Mouse (Mus musculus) forebrain, postnatal 0 days (tissue): ENCODE data around the gene Tes. TPM values are rescaled to one million over a fixed set of nuclear protein-coding genes. Genes with fewer than 3 reads are reported as not detected.

Experiments
- ATAC-seq: fragments of 200-750 bp; cut with Nextera tagmentation; 2 replicates; pipeline ENCODE4 v1.8.0; 2017; ENCODE audit warnings: mild to moderate bottlenecking, moderate library complexity
- DNase-seq: peaks from one replicate; pipeline ENCODE4 v3.0.0-alpha.2; 2015
- H3K27ac ChIP-seq: fragments of 300-500 bp; sonication (generic); 2 replicates; pipeline ENCODE4 v1.5.1; 2014; ENCODE audit warnings: low read depth, mild to moderate bottlenecking, antibody characterized with exemption, low read length, moderate library complexity, mixed read lengths
- H3K27me3 ChIP-seq: fragments of 300-500 bp; sonication (generic); 2 replicates; pipeline ENCODE4 v1.6.1; 2014; ENCODE audit warnings: mild to moderate bottlenecking, low read length, mixed read lengths; ENCODE audit not compliant: insufficient read depth
- H3K36me3 ChIP-seq: fragments of 300-500 bp; sonication (generic); 2 replicates; pipeline ENCODE4 v1.6.1; 2014; ENCODE audit warnings: mild to moderate bottlenecking, moderate library complexity; ENCODE audit not compliant: insufficient read depth
- H3K4me1 ChIP-seq: fragments of 300-500 bp; sonication (generic); 2 replicates; pipeline ENCODE4 v1.6.1; 2014; ENCODE audit warnings: antibody characterized with exemption; ENCODE audit not compliant: insufficient read depth
- H3K4me2 ChIP-seq: fragments of 300-500 bp; sonication (generic); 2 replicates; pipeline ENCODE4 v1.6.1; 2014; ENCODE audit warnings: low read depth, mild to moderate bottlenecking, moderate library complexity
- H3K4me3 ChIP-seq: fragments of 300-500 bp; sonication (generic); 2 replicates; pipeline ENCODE4 v1.5.1; 2014; ENCODE audit warnings: low read depth, low read length, mixed read lengths
- H3K9ac ChIP-seq: fragments of 300-500 bp; sonication (generic); 2 replicates; pipeline ENCODE4 v1.6.1; 2014; ENCODE audit warnings: mild to moderate bottlenecking
- H3K9me3 ChIP-seq: fragments of 300-500 bp; sonication (generic); 2 replicates; pipeline ENCODE4 v1.6.1; 2016; ENCODE audit warnings: low read length
- CTCF ChIP-seq: sonication (generic); IDR thresholded peaks from 2 replicates; pipeline ENCODE4 v1.5.1; 2016; ENCODE audit warnings: antibody characterized with exemption, control low read depth, low read depth
- WGBS: fragments of 180-500 bp; shearing (Covaris S2); extraction: QIAGEN DNeasy Blood & Tissue Kit; methylation state at CpG from one replicate; pipeline ENCODE4 v1.1.7; 2014; 5-methylcytosine and 5-hydroxymethylcytosine counted together
- polyA plus RNA-seq: library from polyadenylated mRNA; unstranded; fragments of >200 nt; fragmentation: Nextera tagmentation; extraction: Ambion mirVana; gene quantifications from 2 replicates; pipeline ENCODE4 v1.2.1, GENCODE M21; 2015
- total RNA-seq: library from RNA; depleted of rRNA; stranded (reverse); fragments of >200 nt; gene quantifications from 2 replicates; pipeline ENCODE4 v1.2.3, GENCODE M21; 2014; rRNA removed

Gene Tes
- total RNA-seq (31.8 and 45.5 TPM in 2 replicates), polyA plus RNA-seq (22.0 and 24.1 TPM in 2 replicates)

DNA sequence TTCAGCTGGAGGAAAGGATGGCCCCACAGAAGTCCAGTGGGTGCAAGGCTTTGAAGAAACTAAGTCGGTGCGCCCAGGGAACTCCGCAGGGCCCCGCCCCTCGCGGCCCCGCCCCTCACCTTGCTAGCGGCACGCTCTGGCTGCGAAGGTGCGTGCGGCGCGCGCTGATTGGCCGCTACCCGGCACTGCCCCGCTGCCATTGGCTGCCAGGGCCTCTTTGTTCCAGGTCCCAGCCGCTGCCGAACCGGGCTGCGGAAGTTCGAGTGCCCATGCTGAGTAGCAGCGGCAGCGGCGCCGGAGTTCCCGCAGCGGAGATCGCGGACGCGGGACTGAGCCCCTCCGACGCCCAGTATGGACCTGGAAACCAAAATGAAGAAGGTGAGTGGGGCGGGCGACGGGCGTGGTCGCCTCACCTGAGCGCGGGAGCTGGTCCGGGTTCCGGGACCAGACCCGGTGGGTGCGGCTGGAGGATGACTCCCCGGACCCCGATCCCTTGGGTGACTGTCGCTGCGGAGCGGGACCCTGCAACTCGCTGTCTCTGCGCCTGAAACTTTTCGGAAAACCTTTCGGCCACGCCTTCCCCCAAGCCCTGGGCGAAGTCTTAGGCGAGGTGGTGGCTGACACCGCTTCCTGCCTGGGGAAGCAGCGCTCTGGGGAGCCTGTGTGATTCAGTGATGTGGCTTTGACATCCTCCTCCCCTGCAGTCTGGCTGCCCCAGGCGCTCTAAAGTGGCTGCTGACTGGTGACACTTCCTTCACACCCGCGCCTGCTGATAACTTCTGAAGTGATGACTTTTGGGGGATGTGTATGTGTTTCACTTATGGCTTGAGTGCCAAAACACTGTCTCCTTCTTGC lies at the start of gene Tes:
TSS of gene Tes (plus strand) at position 214 of the 855 bp plus-strand sequence.
- Histone ChIP-seq H3K27me3 (no peaks in the 10 kb centered on the region), H3K9ac (peak within 1 kb of the TSS; percentile 72), H3K4me1 (0 out of 2 replicates have a peak, but pooled peaks cover 3% of the 10 kb centered on the region), H3K9me3 (no peaks in the 10 kb centered on the region), H3K4me3 (peak within 1 kb of the TSS; percentile 70), H3K27ac (no peak within 1 kb of the TSS), H3K36me3 (no peaks in the 10 kb centered on the region), H3K4me2 (peak within 1 kb of the TSS; percentile 71)
- no peak for TF ChIP-seq CTCF
- DNase-seq = peak; percentile 82
- ATAC-seq = peak; percentile 97
- WGBS = under 1% methylated on average over 63 of the region's 63 CpGs

DNA sequence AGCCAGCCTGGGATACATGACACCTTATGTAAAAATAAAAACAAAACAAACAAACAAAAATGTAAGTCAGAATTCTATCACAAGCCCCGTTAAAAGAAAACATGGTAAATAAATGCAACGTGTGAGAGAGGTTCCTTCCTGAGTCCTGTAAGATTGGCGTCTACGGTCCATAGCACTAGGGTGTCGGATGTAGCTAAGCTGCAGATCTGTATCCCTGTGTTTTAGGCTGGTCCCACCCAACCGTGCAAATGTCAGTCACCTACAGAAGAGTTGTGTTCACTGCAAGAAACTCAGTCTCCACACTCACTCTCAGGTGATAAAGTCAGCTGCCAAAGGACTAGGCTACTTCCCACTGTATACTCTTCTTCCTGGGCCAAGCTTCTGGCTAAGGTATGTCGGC lies 39.1 kb upstream of the Tes start:
- ATAC-seq (no peak), DNase-seq (no peak)
- no peak overlapping the region for H3K4me3 ChIP-seq
- no peaks in the 10 kb centered on the region for H3K27me3 ChIP-seq
- no peaks in the 10 kb centered on the region for H3K36me3 ChIP-seq
- WGBS = 66% methylated on average over 7 of the region's 7 CpGs
- no peak for TF ChIP-seq CTCF
- H3K27ac ChIP-seq = no peak overlapping the region
- H3K9me3 ChIP-seq = no peaks in the 10 kb centered on the region
- H3K4me1 ChIP-seq = no peaks in the 10 kb centered on the region
- no peak overlapping the region for H3K9ac ChIP-seq
- no peak overlapping the region for H3K4me2 ChIP-seq

DNA sequence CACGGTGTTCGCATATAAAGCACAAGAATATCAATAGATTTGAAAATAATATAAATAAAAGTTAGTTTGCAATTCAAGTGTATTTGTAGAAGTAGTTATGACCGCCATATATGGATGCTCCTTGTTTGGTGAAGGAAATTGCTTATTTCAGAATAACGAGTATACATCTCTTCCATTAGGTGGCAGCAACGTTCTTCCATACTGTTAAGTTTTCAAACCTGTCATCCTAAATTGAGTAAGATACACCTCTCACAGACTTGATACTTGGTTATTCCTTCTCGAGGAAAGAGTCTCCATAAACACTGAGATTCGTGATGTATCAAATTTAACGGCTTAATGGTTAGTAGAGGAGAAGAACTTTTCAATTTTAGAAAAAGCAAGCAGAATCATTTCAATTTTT lies 37.4 kb upstream of the Tes start:
- 20% methylated on average over 8 of the region's 8 CpGs for WGBS
- Histone ChIP-seq H3K4me3 (no peak overlapping the region), H3K27ac (no peak overlapping the region), H3K9ac (no peak overlapping the region), H3K4me2 (no peak overlapping the region), H3K9me3 (no peaks in the 10 kb centered on the region), H3K27me3 (no peaks in the 10 kb centered on the region), H3K36me3 (no peaks in the 10 kb centered on the region), H3K4me1 (no peaks in the 10 kb centered on the region)
- TF ChIP-seq CTCF = peak; percentile 81
- ATAC-seq (peak; percentile 38; the same call in 1 of the 2 replicates), DNase-seq (peak; percentile 84)

DNA sequence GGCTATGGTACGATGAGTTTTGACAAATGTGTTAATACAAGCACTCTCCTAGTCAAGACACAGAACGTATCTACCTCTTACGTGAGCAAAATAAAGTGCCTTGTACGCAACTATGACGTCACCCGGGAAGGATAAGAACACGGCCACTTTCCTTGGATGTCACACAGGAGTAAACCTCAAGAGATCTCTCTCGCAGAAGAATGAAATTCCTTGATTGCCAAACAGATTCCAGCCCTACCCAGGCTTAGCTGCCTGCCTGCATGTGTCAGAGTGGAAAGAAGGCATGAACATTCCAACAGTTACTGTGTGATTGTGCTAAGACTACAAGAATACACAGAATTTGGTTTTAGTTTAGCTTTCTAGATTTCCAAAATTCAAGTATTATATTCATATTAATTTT lies 36.1 kb upstream of the Tes start:
- Histone ChIP-seq H3K27me3 (no peaks in the 10 kb centered on the region), H3K27ac (no peak overlapping the region), H3K4me3 (no peak overlapping the region), H3K4me2 (no peak overlapping the region), H3K9me3 (no peaks in the 10 kb centered on the region), H3K4me1 (no peaks in the 10 kb centered on the region), H3K9ac (no peak overlapping the region), H3K36me3 (no peaks in the 10 kb centered on the region)
- no peak for TF ChIP-seq CTCF
- 86% methylated on average over 8 of the region's 8 CpGs for WGBS
- DNase-seq (no peak), ATAC-seq (no peak)

DNA sequence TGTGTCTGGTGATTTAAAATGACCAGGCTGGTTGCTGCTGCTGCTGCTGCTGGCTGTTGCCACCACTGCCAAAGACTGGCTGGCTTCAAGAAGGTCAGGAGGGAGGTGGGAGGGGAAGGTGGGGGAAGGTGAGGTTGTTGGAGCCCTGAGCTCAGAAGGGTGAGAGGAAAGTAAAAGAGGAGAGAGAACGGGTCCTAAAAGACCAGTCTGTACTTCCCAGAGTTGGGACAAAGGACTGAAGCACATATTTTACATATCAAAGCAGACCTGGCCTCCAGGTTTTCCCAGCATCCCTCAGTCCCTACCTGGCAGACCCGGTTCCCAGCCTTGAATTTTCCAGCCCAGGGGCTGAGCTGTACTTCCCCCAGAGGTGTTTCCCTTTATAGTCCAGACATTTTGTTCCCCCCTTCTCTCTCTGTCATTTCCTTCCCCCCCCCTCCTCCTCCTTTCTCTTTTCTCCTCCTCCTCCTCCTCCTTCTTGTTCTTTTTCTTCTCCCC lies 32.7 kb upstream of the Tes start:
- Histone ChIP-seq H3K4me2 (no peak overlapping the region), H3K36me3 (no peaks in the 10 kb centered on the region), H3K4me1 (no peaks in the 10 kb centered on the region), H3K9ac (no peak overlapping the region), H3K9me3 (no peaks in the 10 kb centered on the region), H3K27me3 (no peaks in the 10 kb centered on the region), H3K27ac (no peak overlapping the region), H3K4me3 (no peak overlapping the region)
- ATAC-seq = no peak
- no peak for DNase-seq
- WGBS = 8% methylated on average over 2 of the region's 2 CpGs
- no peak for TF ChIP-seq CTCF

DNA sequence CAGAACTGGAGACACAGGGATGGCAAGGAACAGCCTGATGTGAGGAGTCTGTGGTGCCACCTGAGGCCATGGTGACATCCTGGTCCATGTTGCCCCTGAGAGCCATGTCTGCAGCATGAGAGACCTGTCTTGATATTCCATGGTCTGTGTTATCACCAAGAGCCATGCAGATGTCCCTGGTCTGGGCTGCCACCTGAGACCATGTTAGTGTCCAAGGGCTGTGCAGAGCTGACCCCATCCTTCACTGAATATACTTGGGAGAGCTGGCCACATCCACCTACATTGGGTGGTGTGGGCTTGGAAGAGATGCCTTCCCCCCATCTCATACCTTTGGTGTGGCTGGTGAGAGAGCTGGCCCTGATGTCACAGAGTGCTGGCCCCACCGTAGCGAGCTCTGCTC lies 30.9 kb upstream of the Tes start:
- no peak for ATAC-seq
- Histone ChIP-seq H3K9me3 (no peaks in the 10 kb centered on the region), H3K4me3 (no peak overlapping the region), H3K36me3 (no peaks in the 10 kb centered on the region), H3K9ac (no peak overlapping the region), H3K27me3 (no peaks in the 10 kb centered on the region), H3K4me2 (no peak overlapping the region), H3K27ac (no peak overlapping the region), H3K4me1 (no peaks in the 10 kb centered on the region)
- TF ChIP-seq CTCF = no peak
- 98% methylated on average over 2 of the region's 2 CpGs for WGBS
- DNase-seq = no peak

DNA sequence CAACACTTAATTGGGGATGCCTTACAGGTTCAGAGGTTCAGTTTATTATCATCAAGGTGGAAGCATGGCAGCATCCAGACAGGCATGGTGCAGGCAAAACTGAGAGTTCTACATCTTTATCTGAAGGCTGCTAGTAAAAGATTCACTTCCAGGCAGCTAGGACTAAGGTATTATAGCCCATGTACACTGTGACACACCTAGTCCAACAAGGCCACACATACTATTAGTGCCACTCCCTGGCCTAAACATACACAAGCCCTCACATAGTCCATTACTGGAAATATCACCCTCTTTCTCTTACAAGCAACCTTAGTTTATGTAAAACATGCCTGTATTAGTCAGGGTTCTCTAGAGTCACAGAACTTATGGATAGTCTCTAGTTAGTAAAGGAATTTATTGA lies 29.7 kb upstream of the Tes start:
- Histone ChIP-seq H3K36me3 (no peaks in the 10 kb centered on the region), H3K4me1 (no peaks in the 10 kb centered on the region), H3K27me3 (no peaks in the 10 kb centered on the region), H3K9ac (no peak overlapping the region), H3K4me2 (no peak overlapping the region), H3K4me3 (no peak overlapping the region), H3K9me3 (no peaks in the 10 kb centered on the region), H3K27ac (no peak overlapping the region)
- DNase-seq (no peak), ATAC-seq (no peak)
- TF ChIP-seq CTCF = no peak
